Comparison of ENCODE assay signal across 14 mouse cellular contexts in the genomic region with DNA sequence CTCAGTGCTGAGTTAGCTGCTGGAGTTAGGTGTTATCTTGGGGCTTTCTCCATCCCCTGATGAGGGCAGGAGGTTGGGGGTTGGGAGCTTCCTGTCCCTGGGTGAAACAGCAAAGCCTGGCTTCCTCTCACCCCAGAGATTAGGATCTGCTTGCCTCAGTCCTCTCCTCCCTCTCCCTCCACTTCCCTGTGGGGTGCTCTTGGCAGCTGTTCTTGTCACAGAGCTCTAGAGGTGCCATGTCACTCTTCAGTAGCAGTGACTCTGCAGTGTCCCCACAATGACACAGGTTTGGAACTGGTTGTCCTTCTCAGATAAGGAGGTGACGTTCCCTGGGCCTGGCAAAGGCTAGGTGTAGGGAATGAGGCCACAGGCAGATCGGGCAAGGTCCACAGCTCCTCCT.
DNase-seq lines count a peak whose midpoint lies in the region; ATAC-seq and TF ChIP-seq lines count a peak whose summit lies in the region.
"Had no signal": no experiment of that assay in that cellular context is flagged by ENCODE, and none has a peak within 500 bp of the region (broad histone marks: within the 10 kb centered on the region; RNA-seq: fewer than 3 reads in every experiment).

No protein-coding gene starts in this region.

- no peaks in the 10 kb centered on the region for H3K27me3 ChIP-seq in heart, adult 2 months (ENCODE audit: control insufficient read depth, insufficient read depth, low read length)
- H3K27me3 ChIP-seq in forebrain, embryonic 11.5 days (ENCODE audit: control insufficient read depth, insufficient read depth, low read length), result no peaks in the 10 kb centered on the region
- no peaks in the 10 kb centered on the region for H3K27me3 ChIP-seq in hindbrain, embryonic 14.5 days (ENCODE audit: control insufficient read depth, insufficient read depth, low read length)
- H3K27me3 ChIP-seq: embryonic facial prominence, embryonic 12.5 days; hindbrain, embryonic 13.5 days had no signal

- peak; percentile 88 for TF ChIP-seq EP300 in heart, adult 2 months (IDR thresholded peaks at IDR 0.05; ENCODE audit: insufficient read depth, low read depth, low read length)

- no peak overlapping the region for H3K9ac ChIP-seq in heart, adult 2 months (ENCODE audit: low read depth, low read length)
- no peak overlapping the region for H3K9ac ChIP-seq in forebrain, embryonic 11.5 days (ENCODE audit: low read length)
- no peak overlapping the region for H3K9ac ChIP-seq in hindbrain, embryonic 14.5 days
- H3K9ac ChIP-seq: embryonic facial prominence, embryonic 12.5 days; hindbrain, embryonic 13.5 days had no signal

- 55% methylated on average over 2 of the region's 2 CpGs for WGBS in heart, adult 2 months
- WGBS in forebrain, embryonic 11.5 days, result 77% methylated on average over 2 of the region's 2 CpGs
- WGBS in hindbrain, embryonic 14.5 days, result 88% methylated on average over 2 of the region's 2 CpGs

- peak; percentile 34 to 71 for DNase-seq in heart, adult 2 months
- DNase-seq in heart, postnatal 25 days (ENCODE audit: low spot score), result no peak
- peak; percentile 4 for DNase-seq in c-Kit-positive CD71-positive TER-119-negative erythroid progenitor cells, embryonic 14.5 days (ENCODE audit: low read depth)
- no peak for DNase-seq in forebrain, embryonic 11.5 days (ENCODE audit: low spot score)
- DNase-seq in gastrocnemius, postnatal 14 days, result no peak
- DNase-seq in hindbrain, embryonic 14.5 days (ENCODE audit: low spot score), result no peak
- DNase-seq: cerebellum, adult 18-20 months; kidney, postnatal 25 days; left cerebral cortex, postnatal 4 days had no signal

- no peaks in the 10 kb centered on the region for H3K36me3 ChIP-seq in heart, adult 2 months (ENCODE audit: control insufficient read depth, insufficient read depth, low read length)
- H3K36me3 ChIP-seq in forebrain, embryonic 11.5 days (ENCODE audit: control insufficient read depth, insufficient read depth, low read length), result no peaks in the 10 kb centered on the region
- H3K36me3 ChIP-seq in hindbrain, embryonic 14.5 days (replicated peaks; ENCODE audit: control insufficient read depth, insufficient read depth), result no peaks in the 10 kb centered on the region
- H3K36me3 ChIP-seq: embryonic facial prominence, embryonic 12.5 days had no signal

- no peak overlapping the region for H3K4me3 ChIP-seq in heart, adult 2 months
- no peak overlapping the region for H3K4me3 ChIP-seq in forebrain, embryonic 11.5 days (ENCODE audit: low read depth, low read length)
- H3K4me3 ChIP-seq in hindbrain, embryonic 14.5 days (replicated peaks; ENCODE audit: low read length), result no peak overlapping the region
- H3K4me3 ChIP-seq: embryonic facial prominence, embryonic 12.5 days; hindbrain, embryonic 13.5 days had no signal

- ATAC-seq in hematopoietic stem cell, adult 5-6 weeks (replicated peaks in 1 of 2; ENCODE audit: insufficient read depth in 1 of 2, low FRiP score in 2 of 2, low TSS enrichment in 1 of 2, low read depth in 1 of 2, poor library complexity in 2 of 2, severe bottlenecking in 2 of 2), result peak; percentile 96 to 97
- ATAC-seq in megakaryocyte-erythroid progenitor cell, adult 5-6 weeks (replicated peaks; ENCODE audit: low FRiP score, low TSS enrichment, poor library complexity, severe bottlenecking), result peak; percentile 82
- ATAC-seq in forebrain, embryonic 11.5 days (replicated peaks; ENCODE audit: low FRiP score), result no peak
- no peak for ATAC-seq in hindbrain, embryonic 14.5 days (ENCODE audit: low FRiP score)
- ATAC-seq: forebrain, embryonic 16.5 days had no signal

- no peak for TF ChIP-seq CTCF in heart, adult 2 months (IDR thresholded peaks at IDR 0.05)

- H3K9me3 ChIP-seq in forebrain, embryonic 11.5 days (ENCODE audit: control insufficient read depth, low read length), result no peaks in the 10 kb centered on the region
- no peaks in the 10 kb centered on the region for H3K9me3 ChIP-seq in hindbrain, embryonic 14.5 days (ENCODE audit: control insufficient read depth, low read length)
- H3K9me3 ChIP-seq: embryonic facial prominence, embryonic 12.5 days; hindbrain, embryonic 13.5 days had no signal

- H3K4me2 ChIP-seq in forebrain, embryonic 11.5 days (ENCODE audit: low read depth, low read length, severe bottlenecking), result no peak overlapping the region
- H3K4me2 ChIP-seq in hindbrain, embryonic 14.5 days (replicated peaks), result no peak overlapping the region
- H3K4me2 ChIP-seq: embryonic facial prominence, embryonic 12.5 days; hindbrain, embryonic 13.5 days had no signal

- TF ChIP-seq POLR2A in heart, adult 2 months (IDR thresholded peaks at IDR 0.05; ENCODE audit: insufficient read depth, low read depth, low read length), result no peak

- intact Hi-C loops in heart, adult 2 months (cut with DNase I), result no loop called here
- intact Hi-C loops in heart, postnatal 25 days (cut with DNase I), result no loop called here
- intact Hi-C loops in gastrocnemius, postnatal 14 days (cut with DNase I; ENCODE audit: low total_unique reads), result no loop called here

- peaks cover 10% of the 10 kb centered on the region; the same call in 1 of the 2 replicates for H3K4me1 ChIP-seq in heart, adult 2 months (ENCODE audit: control insufficient read depth, insufficient read depth, low read length)
- H3K4me1 ChIP-seq in forebrain, embryonic 11.5 days (replicated peaks; ENCODE audit: control insufficient read depth, insufficient read depth, low read length), result no peaks in the 10 kb centered on the region
- H3K4me1 ChIP-seq in hindbrain, embryonic 14.5 days (replicated peaks; ENCODE audit: control insufficient read depth, insufficient read depth, low read length), result peaks cover 23% of the 10 kb centered on the region

- H3K27ac ChIP-seq in heart, adult 2 months, result peak overlapping the region; percentile 49
- H3K27ac ChIP-seq in forebrain, embryonic 11.5 days (ENCODE audit: low read depth, low read length), result no peak overlapping the region
- H3K27ac ChIP-seq in hindbrain, embryonic 14.5 days, result no peak overlapping the region
- H3K27ac ChIP-seq: embryonic facial prominence, embryonic 12.5 days had no signal

- no peaks in the 10 kb centered on the region; the same call in 1 of the 2 replicates for H3K79me2 ChIP-seq in heart, adult 2 months (replicated peaks; ENCODE audit: control insufficient read depth, insufficient read depth, low read length)

Comparison
In these comparisons a context has a peak if more than half of its experiments do, and no peak if none do; other contexts are left out.
1. DNase-seq: peak in heart, adult 2 months (2 of 2) and c-Kit-positive CD71-positive TER-119-negative erythroid progenitor cells, embryonic 14.5 days (single experiment); none in heart, postnatal 25 days (single experiment), forebrain, embryonic 11.5 days (single experiment), gastrocnemius, postnatal 14 days (single experiment) and hindbrain, embryonic 14.5 days (single experiment).
2. ATAC-seq: peak in hematopoietic stem cell, adult 5-6 weeks (2 of 2) and megakaryocyte-erythroid progenitor cell, adult 5-6 weeks (single experiment); none in forebrain, embryonic 11.5 days (single experiment) and hindbrain, embryonic 14.5 days (single experiment).